Mouse (Mus musculus) adrenal gland, adult 18-20 months (tissue): ENCODE measurements around the gene Kirrel2. TPM values are rescaled to one million over a fixed set of nuclear protein-coding genes. Genes with fewer than 3 reads are reported as not detected.
A peak's percentile ranks its signal among the peaks of the same experiment; 100 is the strongest.
"Not testable (repeated sequence)": the region's sequence is repeated elsewhere in the genome, so short reads cannot be mapped to it uniquely, and the experiment has no call there.

Experiments used
- DNase-seq, 2 experiments: peaks; one replicate each; pipeline ENCODE4 v3.0.0; 2021 to 2022; ENCODE audit warnings: low spot score in 2 of 2
- long read RNA-seq, 2 experiments: library from polyadenylated mRNA; stranded (forward); transcript quantifications; one replicate each; pipeline ENCODE4 v2.0.0; 2021
- total RNA-seq, 2 experiments: library from RNA; stranded (reverse); gene quantifications; 1 replicate in 1 of 2; 2 replicates in 1 of 2; pipeline ENCODE4 v1.2.3; 2021

The Kirrel2 gene
- total RNA-seq, result not detected
- long read RNA-seq, experiment 1, result 0 reads
- long read RNA-seq, experiment 2, result 0 reads

DNA sequence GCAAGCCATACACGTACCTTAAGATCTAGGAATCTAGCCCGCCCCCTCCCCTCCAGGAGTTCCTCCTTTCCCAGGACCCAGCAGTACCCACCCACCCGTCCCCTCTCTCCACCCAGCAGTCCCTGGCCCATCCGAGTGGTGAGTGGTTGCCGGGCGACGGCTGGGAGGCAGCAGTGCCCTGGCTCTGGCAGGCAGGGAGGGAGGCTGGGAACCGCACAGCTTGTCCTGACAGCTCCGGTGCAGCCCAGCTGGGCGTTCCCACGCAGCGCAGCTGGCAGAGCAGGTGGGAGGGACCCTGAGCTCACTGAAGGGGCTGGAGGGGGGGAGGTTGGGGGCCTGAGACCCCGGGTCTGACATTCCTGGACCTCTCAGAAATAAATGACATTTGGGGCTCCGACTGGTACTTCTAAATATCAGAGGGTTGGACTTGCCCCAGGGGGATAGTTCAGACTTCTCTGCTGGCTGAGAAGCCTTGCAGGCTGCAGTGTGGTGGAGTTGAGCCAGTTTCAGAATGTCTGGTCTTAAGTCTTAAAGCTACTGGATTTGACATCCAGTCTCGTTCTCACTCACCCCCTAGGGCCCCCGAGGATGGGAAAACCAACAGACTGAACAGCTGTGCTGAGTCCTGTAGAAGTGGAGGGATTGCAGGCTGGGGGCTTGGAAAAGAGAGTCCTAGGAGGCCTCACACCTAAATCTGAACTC lies at the start of gene Kirrel2, which contains the start of gene Nphs1:
Gene Kirrel2, minus strand, starts transcription at position 62 of the 702 bp plus-strand sequence.
Gene Nphs1, plus strand, starts transcription at position 687 of the 702 bp plus-strand sequence.
- no peak for DNase-seq

DNA sequence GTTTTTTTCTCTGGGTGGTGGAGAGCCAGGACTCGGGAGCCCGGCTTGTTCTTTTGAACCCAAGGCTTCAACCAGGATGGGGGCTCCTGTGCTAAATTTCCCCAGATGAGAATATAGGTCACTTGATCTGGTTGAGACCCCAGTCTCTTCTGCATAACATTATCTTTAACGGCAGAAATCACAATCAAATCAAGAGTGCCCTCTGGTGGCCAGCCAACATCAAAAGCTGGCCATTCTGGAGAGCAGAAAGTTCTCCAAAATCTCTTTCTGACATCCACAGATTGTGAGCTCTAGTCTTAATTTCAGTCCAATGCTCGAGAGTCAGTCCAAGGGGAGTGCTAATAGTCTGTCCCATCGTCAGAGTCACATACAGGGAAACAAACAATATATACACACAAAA lies 43.7 kb upstream of the Kirrel2 start:
- not testable (repeated sequence) for DNase-seq

DNA sequence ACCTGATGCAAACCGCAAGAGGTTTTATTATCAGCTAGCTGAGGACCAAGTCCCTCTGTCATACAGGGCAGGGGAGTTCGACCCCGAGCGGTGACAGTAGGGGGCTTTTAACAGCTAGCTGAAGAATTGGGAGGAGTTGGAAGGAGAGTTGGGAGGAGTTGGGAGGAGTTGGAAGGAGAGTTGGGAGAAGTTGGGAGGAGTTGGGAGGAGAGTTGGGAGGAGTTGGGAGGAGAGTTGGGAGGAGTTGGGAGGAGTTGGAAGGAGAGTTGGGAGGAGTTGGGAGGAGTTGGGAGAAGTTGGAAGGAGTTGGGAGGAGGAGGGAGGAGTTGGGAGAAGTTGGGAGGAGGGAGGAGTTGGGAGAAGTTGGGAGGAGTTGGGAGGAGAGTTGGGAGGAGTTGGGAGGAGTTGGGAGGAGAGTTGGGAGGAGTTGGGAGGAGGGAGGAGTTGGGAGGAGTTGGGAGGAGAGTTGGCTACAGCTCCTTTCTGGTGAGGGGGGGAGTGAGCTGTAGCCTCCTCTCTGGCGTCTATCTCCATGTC lies 38.1 kb upstream of the Kirrel2 start:
- DNase-seq, result not testable (repeated sequence)

DNA sequence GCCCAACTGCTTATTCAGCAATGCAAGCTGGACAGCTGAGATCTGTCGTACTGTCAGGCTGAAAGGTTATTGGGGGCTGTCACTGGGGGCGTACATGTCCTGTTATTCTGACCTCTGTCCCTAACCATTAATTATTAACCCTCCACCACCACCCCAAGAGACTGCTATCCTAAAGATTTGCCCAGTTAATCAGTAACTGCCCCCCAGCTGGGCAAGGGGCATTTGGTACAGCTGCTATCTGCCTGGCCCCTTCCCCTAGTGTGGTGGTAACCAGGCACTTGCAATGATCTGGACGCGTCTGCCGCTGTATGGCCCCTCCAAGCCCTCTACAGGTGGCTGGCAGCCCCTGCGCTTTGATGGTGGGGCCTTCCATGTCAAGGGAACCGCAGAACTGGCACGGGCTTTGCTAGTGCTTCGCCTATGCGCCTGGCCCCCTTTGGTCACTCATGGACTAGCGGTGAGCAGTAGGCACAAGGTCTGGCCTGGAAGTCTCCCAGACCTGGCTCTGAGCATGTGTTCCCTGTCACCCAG lies 36.0 kb upstream of the Kirrel2 start, which contains the start of gene Prodh2:
Gene Prodh2, plus strand, starts transcription at position 222 of the 531 bp plus-strand sequence.
- DNase-seq, result no peak

GRCm38 (mm10) chr7:30492765-30493164 lies 35.3 kb upstream of the Kirrel2 start:
- peak; percentile 73 to 84 for DNase-seq

- no peak for DNase-seq
Observed at GRCm38 (mm10) chr7:30490957-30491307, 33.4 kb upstream of the Kirrel2 start.

- DNase-seq, result peak; percentile 23 to 32
Observed at GRCm38 (mm10) chr7:30490251-30490956, 32.9 kb upstream of the Kirrel2 start.

DNA sequence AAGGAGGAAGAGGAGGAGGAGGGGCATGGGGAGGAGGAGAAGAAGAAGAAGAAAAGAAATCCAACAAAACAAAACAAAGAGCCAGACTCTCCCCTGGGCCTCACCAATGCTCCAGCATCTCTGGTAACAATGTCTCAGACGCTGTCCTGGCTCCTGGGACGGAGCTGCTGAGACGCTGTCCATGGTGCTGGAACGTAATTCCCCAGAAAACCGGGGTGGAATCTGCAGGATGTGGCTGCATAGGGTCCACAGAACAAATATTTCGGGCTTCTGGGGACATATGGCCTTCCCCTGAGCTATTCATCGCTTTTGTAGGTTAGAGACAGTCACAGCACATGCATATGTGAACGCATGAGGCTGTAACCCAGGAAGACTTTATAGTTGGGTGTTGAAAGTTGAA lies 26.8 kb upstream of the Kirrel2 start:
- DNase-seq, result peak in 1 of 2 experiments; percentile 21

DNA sequence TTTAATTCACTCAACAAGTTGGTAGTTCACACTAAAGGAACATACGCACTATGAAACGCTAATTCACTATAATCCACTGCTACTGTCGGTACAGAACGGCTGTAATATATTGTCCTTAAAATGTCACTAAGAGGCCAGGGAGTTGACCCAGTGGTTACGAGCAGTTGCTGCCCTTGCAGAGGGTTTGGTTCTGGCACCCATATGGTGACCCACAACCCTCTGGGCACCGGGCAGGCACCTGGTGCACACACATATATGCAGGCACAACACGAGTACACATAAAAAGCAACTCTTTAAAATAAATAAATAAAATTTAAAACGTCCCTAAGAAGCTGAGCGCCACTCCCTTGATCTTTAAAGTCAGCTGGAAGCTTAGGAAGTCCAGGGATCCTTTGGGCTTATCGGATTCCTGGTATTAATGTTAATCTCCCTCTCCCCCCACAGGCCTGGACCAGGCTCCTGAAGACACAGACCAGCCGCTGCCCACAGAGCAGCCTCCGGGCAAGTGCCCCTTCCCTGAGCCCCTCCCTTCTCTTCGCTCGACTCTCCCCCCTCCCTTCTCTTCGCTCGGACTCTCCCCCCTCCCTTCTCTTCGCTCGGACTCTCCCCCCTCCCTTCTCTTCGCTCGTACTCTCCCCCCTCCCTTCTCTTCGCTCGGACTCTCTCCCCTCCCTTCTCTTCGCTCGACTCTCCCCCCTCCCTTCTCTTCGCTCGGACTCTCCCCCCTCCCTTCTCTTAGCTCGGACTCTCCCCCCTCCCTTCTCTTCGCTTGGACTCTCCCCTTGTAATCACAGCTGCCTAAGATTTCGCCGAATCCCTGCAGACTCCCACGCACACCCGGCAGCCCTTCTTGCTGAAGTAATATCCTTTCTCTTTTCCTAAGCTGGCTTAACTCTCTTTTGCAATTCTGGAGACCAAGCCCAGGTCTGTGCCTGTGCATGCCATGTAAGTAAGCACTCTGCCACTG lies 20.2 kb upstream of the Kirrel2 start:
- DNase-seq, result no peak

DNA sequence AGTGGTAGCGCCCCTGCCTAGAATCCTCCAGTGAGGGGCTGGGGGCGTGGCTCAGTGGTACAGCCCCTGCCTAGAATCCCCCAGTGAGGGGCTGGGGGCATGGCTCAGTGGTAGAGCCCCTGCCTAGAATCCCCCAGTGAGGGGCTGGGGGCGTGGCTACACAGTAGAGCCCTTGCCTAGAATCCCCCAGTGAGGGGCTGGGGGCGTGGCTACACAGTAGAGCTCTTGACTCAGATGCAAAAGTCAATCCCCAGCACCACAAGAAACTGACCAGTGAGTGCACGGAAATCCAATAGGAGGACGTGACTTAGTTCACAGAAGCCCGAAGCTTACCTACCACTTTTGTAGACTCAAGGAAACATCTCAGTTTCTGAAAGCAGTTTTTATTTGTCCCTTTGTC lies 18.6 kb upstream of the Kirrel2 start:
- DNase-seq, result not testable (repeated sequence)

GRCm38 (mm10) chr7:30474999-30475398 lies 17.5 kb upstream of the Kirrel2 start:
- DNase-seq, result no peak

- DNase-seq, result peak; percentile 39 to 48
Observed at GRCm38 (mm10) chr7:30472411-30472810, 14.9 kb upstream of the Kirrel2 start.

DNA sequence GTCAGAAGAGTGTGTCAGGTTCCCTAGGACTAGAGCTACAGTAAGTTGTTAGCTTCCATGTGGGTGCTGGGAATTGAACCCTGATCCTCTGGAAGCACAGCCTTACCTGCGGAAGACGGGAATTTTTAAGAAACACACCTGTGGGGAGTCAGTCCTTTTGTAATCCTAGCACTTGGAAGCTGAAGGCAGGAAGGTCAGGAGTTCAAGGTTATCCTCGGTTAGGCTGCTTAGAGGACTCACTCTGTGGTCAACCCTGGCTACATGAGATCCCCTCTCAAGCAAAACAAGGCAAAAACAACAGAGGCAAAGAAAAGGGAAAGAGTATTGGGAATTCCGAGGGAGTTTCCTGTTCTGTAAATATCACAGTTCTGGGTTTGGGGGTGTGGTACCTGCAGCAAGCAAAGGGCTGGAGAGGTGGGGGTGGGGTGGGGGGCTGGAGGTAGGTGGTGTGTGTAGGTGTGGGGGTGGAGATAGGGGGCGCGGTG lies 7.4 kb upstream of the Kirrel2 start:
- no peak for DNase-seq

GRCm38 (mm10) chr7:30463996-30464395 lies 6.5 kb upstream of the Kirrel2 start:
- no peak for DNase-seq

- no peak for DNase-seq
Observed at GRCm38 (mm10) chr7:30463568-30463967, 6.1 kb upstream of the Kirrel2 start.

DNA sequence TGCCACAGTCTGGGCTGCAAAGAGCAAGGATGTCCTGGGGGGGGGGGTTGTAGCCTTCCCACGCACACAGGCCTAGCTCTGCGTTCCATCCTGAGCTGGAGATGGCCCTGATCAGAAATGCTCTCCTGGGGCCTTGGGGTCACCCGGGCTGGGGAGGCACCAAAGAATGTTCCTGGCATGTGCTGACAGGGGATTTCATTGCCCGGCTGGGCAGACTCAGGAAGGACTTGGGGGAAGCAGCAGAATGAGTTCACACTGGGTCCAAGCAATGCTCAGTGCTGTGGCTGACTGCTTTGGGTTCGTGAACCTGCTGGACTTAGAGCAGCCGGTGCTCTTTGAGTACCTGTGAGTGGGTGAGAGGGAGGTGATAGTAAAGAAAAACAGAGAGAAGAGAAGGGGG lies 2.0 kb upstream of the Kirrel2 start:
- no peak for DNase-seq

GRCm38 (mm10) chr7:30456911-30457628 lies 420 bp downstream of the Kirrel2 start:
- DNase-seq, result no peak

GRCm38 (mm10) chr7:30456487-30456886 lies 1.0 kb downstream of the Kirrel2 start:
- DNase-seq, result no peak

DNA sequence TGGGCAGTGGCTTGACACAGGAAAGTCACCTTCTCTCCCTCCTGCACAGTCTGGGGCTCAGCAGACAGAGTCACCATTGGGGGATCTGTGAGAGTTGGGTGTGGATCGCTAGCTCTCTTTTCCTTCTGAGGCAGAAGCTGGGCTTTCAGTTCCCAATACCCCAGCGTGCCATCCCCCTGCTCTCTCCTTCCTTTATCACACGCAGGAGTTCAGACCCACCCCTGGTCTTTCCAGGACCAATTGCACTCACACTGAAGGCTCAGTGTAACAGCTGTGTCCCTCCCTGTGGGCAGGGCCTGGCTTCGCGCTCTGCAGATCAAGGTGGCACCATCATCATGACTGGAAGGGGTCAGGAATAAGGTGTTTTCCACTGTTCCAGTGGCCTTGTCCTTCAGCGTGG lies 3.2 kb downstream of the Kirrel2 start:
- no peak for DNase-seq

- no peak for DNase-seq
Observed at GRCm38 (mm10) chr7:30453766-30454165, 3.7 kb downstream of the Kirrel2 start.
